Mouse (Mus musculus): ENCODE data around the gene Maml2.

DNA sequence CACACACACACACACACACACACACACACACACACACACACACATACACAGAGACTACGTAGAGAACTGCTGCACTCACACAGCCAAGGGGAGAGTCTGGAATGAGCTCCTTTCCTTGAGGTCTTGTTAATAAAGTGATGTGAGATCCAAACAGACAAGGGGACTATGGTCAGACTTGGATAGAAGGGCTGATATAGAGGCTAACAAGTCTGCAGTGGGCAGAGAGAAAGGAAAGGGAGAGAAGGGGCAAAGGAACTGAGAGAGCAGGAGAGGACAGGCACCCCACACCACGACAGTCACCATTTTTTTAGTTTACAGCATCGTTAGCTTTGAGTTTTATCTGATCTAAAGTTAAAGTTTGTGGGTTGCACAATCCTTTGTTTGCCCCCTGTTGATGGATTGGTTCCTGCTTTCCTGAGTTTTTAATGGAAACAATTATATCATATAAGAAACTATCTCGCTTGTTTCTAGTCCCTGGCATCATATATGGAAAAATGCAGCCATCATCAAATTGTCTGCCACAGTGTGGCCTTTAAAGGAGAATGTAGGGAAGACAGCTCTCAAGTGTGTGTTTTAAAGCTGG, 149.0 kb downstream of the Maml2 start, which contains the start of gene Gm17571:
- TF ChIP-seq ZNF384 (IDR thresholded peaks at IDR 0.05; ENCODE audit: low read depth, low read length) (no peak), HCFC1 (IDR thresholded peaks at IDR 0.05; ENCODE audit: borderline replicate concordance, insufficient read depth, low read length) (no peak)
